Mouse (Mus musculus) hindbrain, embryonic 15.5 days (tissue): Measurements from ENCODE around the gene Pard3b. TPM values are rescaled to one million over a fixed set of nuclear protein-coding genes. Genes with fewer than 3 reads are reported as not detected.

Experiments
- ATAC-seq: fragments of 200-750 bp; cut with Nextera tagmentation; 2 replicates; pipeline ENCODE4 v1.8.0; 2017; ENCODE audit warnings: low read depth, moderate number of reproducible peaks, moderate TSS enrichment; ENCODE audit not compliant: low FRiP score
- H3K27ac ChIP-seq: fragments of 300-500 bp; sonication (generic); replicated peaks from 2 replicates; pipeline ENCODE4 v1.5.1; 2015; ENCODE audit warnings: mild to moderate bottlenecking, inconsistent platforms
- H3K27me3 ChIP-seq: fragments of 300-500 bp; sonication (generic); 2 replicates; pipeline ENCODE4 v1.6.1; 2015; ENCODE audit warnings: control low read depth, inconsistent platforms
- H3K36me3 ChIP-seq: fragments of 300-500 bp; sonication (generic); 2 replicates; pipeline ENCODE4 v1.6.1; 2015; ENCODE audit warnings: control low read depth, inconsistent platforms
- H3K4me1 ChIP-seq: fragments of 300-500 bp; sonication (generic); replicated peaks from 2 replicates; pipeline ENCODE4 v1.6.1; 2015; ENCODE audit warnings: control low read depth, inconsistent platforms
- H3K4me2 ChIP-seq: fragments of 300-500 bp; sonication (generic); 2 replicates; pipeline ENCODE4 v1.6.1; 2015; ENCODE audit warnings: moderate library complexity, mild to moderate bottlenecking, inconsistent platforms
- H3K4me3 ChIP-seq: fragments of 300-500 bp; sonication (generic); 2 replicates; pipeline ENCODE4 v1.5.1; 2015; ENCODE audit warnings: mild to moderate bottlenecking, inconsistent platforms
- H3K9ac ChIP-seq: fragments of 300-500 bp; sonication (generic); 2 replicates; pipeline ENCODE4 v1.6.1; 2015; ENCODE audit warnings: inconsistent platforms
- H3K9me3 ChIP-seq: fragments of 300-500 bp; sonication (generic); 2 replicates; pipeline ENCODE4 v1.6.1; 2016; ENCODE audit warnings: control low read depth, inconsistent platforms
- WGBS: fragments of 180-500 bp; shearing (Covaris S2); methylation state at CpG from one replicate; pipeline ENCODE4 v1.1.7; 2015; 5-methylcytosine and 5-hydroxymethylcytosine counted together
- polyA plus RNA-seq: library from polyadenylated mRNA; unstranded; fragments of >200 nt; fragmentation: Nextera tagmentation; extraction: Ambion mirVana; gene quantifications from 2 replicates; pipeline ENCODE4 v1.2.1, GENCODE M21; 2015

Pard3b gene
- polyA plus RNA-seq, 1 experiment from 2014 or later = 9.0 TPM

DNA sequence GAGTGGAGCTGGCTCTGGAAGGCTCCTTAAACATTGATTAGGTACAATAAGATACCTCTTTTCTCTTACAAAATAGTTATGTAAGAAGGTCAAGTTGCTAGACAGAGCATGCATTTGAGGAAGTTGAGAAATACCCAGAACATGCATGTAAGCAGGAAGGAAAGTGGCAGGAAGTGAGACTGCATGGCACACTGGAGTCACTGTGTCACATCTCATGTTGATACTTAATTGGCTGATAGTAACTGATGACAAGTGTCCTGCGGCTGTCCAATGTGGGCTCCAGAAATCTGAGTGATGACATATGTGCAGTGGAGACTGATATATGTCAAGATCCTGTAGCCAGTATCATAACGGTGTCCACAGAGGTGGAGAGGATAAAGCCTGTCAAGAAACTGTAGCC is 844.4 kb downstream of the Pard3b start:
- Histone ChIP-seq H3K27me3 (no peaks in the 10 kb centered on the region), H3K36me3 (no peaks in the 10 kb centered on the region), H3K4me3 (no peak overlapping the region), H3K4me2 (no peak overlapping the region), H3K9ac (no peak overlapping the region), H3K4me1 (no peaks in the 10 kb centered on the region), H3K9me3 (no peaks in the 10 kb centered on the region), H3K27ac (no peak overlapping the region)
- WGBS = 95% methylated on average over 2 of the region's 2 CpGs
- no peak for ATAC-seq

DNA sequence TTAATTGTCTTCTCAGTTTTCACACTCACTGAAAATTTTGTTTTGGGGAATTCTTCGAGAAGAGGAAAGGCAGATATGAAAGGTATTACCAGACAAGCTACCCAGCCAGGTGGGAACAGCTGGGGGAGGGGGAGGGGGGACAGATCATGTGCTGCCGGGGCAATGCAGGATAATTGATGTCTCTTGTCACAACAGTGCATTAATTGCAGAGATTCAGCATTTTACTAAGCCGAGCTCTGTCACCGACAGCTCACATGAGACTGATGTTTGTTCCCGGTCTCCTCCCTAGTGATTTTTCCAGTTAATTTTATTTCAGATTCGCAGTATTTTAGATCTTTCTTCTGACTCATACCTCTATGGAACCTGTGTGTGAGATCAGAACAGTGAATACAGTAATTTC is 850.2 kb downstream of the Pard3b start:
- Histone ChIP-seq H3K9ac (no peak overlapping the region), H3K4me3 (no peak overlapping the region), H3K27me3 (no peaks in the 10 kb centered on the region), H3K4me2 (no peak overlapping the region), H3K27ac (no peak overlapping the region), H3K9me3 (no peaks in the 10 kb centered on the region), H3K4me1 (no peaks in the 10 kb centered on the region), H3K36me3 (no peaks in the 10 kb centered on the region)
- no peak for ATAC-seq
- 36% methylated on average over 6 of the region's 6 CpGs for WGBS

DNA sequence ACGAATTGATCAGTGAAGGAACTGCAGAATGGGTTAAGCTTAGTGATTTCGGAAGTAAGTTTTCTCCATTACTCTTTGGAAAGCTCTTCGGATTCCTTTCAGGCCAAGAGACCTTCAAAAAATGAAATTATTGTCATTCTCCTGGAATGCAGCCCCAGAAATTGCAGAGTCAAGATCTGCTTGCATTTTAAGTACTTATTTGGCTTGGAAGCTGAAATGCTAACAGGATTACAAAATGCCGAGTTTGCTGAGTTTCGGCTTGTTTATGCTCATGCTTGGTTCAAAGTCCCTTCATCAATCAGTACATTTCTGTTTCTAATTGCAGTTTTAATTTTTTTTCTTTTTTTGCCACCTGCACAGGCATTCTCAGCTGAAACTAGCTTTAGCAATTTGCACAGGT is 860.5 kb downstream of the Pard3b start:
- no peaks in the 10 kb centered on the region for H3K36me3 ChIP-seq
- H3K4me3 ChIP-seq = no peak overlapping the region
- H3K27ac ChIP-seq = no peak overlapping the region
- WGBS = 81% methylated on average over 5 of the region's 5 CpGs
- no peaks in the 10 kb centered on the region for H3K27me3 ChIP-seq
- H3K4me1 ChIP-seq = no peaks in the 10 kb centered on the region
- ATAC-seq = no peak
- no peak overlapping the region for H3K4me2 ChIP-seq
- no peaks in the 10 kb centered on the region for H3K9me3 ChIP-seq
- H3K9ac ChIP-seq = no peak overlapping the region

DNA sequence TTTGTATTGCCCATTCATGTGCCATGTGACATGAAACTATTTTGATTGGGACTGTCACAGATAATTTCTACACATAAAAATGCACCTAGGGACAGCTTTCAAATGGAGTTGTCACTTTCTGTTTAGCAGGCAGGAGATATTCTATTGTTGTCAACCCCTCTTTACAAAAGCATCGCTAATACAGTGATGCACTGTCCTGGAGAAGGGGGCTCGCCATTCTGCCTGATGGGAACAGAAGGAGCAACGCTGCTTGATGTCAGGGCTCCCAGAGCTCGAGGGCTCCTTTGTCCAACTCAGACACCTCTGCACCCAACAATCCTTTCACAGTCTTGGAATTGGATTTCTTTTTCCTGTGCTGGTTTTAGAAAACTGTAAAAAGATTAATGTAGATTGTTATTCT is 871.9 kb downstream of the Pard3b start:
- WGBS = 60% methylated on average over 4 of the region's 4 CpGs
- ATAC-seq = no peak

DNA sequence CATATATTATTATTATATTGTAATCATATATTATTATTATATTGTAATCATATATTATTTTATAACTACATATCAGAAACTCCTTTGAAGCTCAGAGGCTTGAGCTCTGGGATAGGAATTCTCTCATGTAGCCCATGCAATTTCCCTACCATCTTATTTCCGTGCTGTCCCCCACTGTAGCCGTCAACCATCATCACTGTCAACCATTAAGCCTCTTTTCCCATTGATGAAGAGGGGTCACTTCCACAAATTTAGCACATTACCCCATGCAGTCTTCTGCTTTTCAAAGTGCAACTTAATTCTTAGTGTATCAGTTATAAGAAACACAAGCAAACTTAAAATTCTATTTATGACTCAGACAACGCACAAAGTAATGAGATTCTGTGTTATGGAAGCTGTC is 873.1 kb downstream of the Pard3b start:
- 78% methylated on average over 3 of the region's 3 CpGs for WGBS
- no peaks in the 10 kb centered on the region for H3K36me3 ChIP-seq

More for the DNA sequence above, 871.9 kb downstream of the Pard3b start:
- Histone ChIP-seq H3K27ac (no peak overlapping the region), H3K27me3 (no peaks in the 10 kb centered on the region), H3K4me2 (no peak overlapping the region), H3K9ac (no peak overlapping the region), H3K4me1 (no peaks in the 10 kb centered on the region), H3K4me3 (no peak overlapping the region), H3K9me3 (no peaks in the 10 kb centered on the region), H3K36me3 (no peaks in the 10 kb centered on the region)

DNA sequence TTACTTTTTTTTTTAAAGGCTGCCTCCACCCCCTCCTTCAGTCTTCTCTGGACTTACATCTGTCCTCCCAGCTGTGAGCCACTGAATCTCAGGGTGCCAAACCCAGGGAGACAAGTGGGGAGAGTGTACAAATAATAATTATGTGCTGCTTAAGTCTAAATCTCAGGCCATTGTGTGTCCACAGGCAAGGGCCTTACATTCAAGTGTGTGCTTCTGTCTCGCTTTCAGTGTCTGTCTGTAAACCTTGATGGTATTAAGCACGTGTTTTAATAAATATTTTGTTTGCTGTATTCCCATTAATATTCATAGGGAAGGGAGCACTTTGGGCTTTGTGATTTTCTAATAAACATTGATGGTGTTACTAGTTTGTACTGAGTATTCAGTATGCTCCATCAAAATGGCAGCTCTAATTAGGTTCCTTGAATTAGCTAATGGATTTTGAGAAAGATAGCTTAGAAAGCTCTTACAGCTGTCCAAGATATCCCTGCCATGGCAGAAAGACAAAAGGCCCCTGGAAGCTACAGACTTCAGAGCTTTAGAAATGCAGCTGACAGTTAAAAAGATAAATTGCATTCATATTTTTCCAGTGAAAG is 880.1 kb downstream of the Pard3b start:
- no peak for ATAC-seq
- H3K27me3 ChIP-seq = no peaks in the 10 kb centered on the region
- 59% methylated on average over 2 of the region's 2 CpGs for WGBS
- H3K4me2 ChIP-seq = no peak overlapping the region
- no peak overlapping the region for H3K4me3 ChIP-seq
- no peak overlapping the region for H3K9ac ChIP-seq
- no peak overlapping the region for H3K27ac ChIP-seq
- no peaks in the 10 kb centered on the region for H3K36me3 ChIP-seq
- no peaks in the 10 kb centered on the region for H3K9me3 ChIP-seq
- 0 out of 2 replicates have a peak, but pooled peaks cover 3% of the 10 kb centered on the region for H3K4me1 ChIP-seq

More for the DNA sequence above, 873.1 kb downstream of the Pard3b start:
- Histone ChIP-seq H3K4me3 (no peak overlapping the region), H3K4me1 (no peaks in the 10 kb centered on the region), H3K9me3 (no peaks in the 10 kb centered on the region), H3K9ac (no peak overlapping the region), H3K27me3 (no peaks in the 10 kb centered on the region), H3K4me2 (no peak overlapping the region), H3K27ac (no peak overlapping the region)
- ATAC-seq = no peak

DNA sequence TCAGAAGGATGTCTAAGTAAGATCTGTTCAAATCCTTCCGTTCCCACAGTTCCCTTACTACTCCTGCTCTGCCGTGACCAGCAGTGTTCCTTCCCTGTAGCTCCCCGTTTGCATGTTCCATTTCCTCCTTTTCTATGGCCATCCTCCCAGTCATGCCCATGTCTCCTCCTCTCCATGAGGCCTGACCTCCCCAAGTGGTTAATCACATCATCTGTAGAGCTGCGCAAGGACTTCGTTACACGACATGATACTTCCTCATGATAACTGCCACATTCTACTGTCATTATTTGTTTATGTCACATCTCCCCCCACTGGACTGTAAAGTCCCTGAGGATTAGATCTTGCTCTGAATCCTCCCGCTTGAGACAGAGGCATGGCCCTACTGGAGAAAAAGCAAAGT is 882.7 kb downstream of the Pard3b start:
- Histone ChIP-seq H3K4me3 (no peak overlapping the region), H3K36me3 (no peaks in the 10 kb centered on the region), H3K9ac (no peak overlapping the region), H3K4me2 (no peak overlapping the region), H3K4me1 (0 out of 2 replicates have a peak, but pooled peaks cover 3% of the 10 kb centered on the region), H3K27ac (no peak overlapping the region), H3K9me3 (no peaks in the 10 kb centered on the region), H3K27me3 (no peaks in the 10 kb centered on the region)
- no peak for ATAC-seq
- 82% methylated on average over 7 of the region's 7 CpGs for WGBS

DNA sequence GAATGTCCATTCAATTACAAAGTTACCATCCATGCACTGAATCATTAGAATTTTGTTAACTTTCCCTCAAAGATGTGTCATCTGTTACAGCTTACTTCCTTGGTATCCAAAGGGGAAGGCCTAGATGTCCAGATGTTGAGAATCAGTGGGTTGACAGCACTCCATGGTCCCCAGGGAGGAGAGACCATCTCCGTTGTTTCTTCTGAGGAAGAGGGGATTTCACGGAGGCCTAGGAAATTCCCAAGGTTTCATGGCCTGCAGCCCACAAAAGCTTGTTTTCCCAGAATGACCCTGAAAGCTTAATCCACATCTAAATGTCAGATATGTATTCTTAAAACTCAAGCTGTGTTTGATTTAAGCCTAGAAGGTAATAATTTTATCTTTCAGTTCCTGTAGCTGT is 884.1 kb downstream of the Pard3b start:
- no peak overlapping the region for H3K27ac ChIP-seq
- H3K9ac ChIP-seq = no peak overlapping the region
- ATAC-seq = no peak
- H3K36me3 ChIP-seq = no peaks in the 10 kb centered on the region
- 78% methylated on average over 2 of the region's 2 CpGs for WGBS
- H3K4me2 ChIP-seq = no peak overlapping the region
- H3K4me3 ChIP-seq = no peak overlapping the region
- H3K27me3 ChIP-seq = no peaks in the 10 kb centered on the region
- no peaks in the 10 kb centered on the region for H3K9me3 ChIP-seq
- H3K4me1 ChIP-seq = peaks cover 3% of the 10 kb centered on the region; the same call in 1 of the 2 replicates

DNA sequence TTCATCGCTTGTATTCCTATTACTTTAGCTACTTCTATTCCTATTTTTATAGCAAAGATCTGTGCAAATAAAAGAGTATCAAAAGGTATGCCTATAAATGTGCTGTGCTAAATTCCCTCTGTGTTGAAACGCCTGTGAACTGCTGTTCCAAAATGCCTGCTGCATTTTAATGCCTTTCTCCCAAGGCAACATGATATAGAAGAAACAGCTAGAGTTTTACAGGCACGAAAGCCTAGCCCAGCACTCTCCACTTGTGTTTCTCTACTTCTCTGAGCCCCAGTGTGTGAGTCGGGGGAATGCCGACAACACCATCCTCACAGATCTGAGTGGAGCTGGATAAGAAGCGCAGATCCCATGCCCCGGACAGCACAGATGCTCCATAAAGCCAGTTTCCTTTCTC is 889.2 kb downstream of the Pard3b start:
- no peaks in the 10 kb centered on the region for H3K27me3 ChIP-seq
- H3K36me3 ChIP-seq = no peaks in the 10 kb centered on the region
- H3K9ac ChIP-seq = no peak overlapping the region
- WGBS = 68% methylated on average over 7 of the region's 7 CpGs
- H3K27ac ChIP-seq = no peak overlapping the region
- no peaks in the 10 kb centered on the region; the same call in 1 of the 2 replicates for H3K4me1 ChIP-seq
- H3K9me3 ChIP-seq = no peaks in the 10 kb centered on the region
- no peak overlapping the region for H3K4me3 ChIP-seq
- H3K4me2 ChIP-seq = no peak overlapping the region
- no peak for ATAC-seq

DNA sequence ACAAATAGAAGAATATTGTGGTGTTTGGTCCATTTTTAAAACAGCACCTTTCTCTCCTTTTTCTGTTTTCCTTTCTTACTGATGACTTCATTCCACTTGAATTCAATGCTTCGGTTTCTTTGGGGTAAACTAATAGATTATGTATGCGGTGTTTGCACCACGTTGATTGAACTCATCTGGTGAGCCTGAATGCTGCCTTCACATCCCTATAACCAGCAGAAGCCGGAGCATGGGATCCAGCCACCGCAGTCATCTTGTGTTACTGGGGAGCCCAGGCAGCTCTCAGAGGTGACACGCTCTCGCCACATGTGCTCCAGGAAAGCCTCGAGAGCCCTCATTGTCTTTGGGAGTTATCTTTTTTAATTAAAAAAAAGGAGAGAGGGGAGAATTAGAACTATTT is 891.3 kb downstream of the Pard3b start:
- H3K9ac ChIP-seq = no peak overlapping the region
- WGBS = 60% methylated on average over 8 of the region's 8 CpGs
- ATAC-seq = no peak

DNA sequence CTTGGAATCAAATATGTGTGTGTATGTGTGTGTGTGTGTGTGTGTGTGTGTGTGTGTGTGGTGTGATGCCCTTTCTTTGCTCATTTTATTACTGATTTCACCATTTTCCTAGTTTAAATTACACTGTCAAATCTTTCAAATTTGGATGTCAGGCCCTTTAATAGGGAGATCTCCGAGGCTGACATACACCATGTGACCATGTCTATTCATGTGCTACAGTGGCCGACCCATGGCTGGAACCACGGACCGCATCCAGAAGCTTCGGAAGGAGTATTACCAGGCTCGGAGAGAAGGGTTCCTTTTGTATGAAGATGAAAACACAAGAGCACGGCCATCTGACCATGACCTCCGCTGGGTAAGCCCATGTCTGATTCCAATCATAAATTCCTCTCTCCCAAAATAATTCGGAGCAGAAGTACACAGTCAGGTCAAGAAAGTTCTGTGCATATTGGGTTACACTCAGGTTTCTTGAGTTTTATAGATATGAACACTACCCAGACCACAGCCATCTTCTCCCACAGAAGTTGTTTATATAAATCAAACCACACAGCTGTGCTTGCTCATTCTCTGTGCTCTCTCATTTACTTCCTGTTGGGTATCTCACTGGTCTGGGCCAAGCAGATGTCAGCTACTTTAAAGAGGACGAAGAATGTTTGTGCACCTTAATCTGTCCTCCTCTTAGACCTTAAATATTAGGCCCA is 894.0 kb downstream of the Pard3b start:
- no peak for ATAC-seq
- H3K27me3 ChIP-seq = no peaks in the 10 kb centered on the region
- no peak overlapping the region for H3K4me2 ChIP-seq
- no peaks in the 10 kb centered on the region for H3K36me3 ChIP-seq
- H3K27ac ChIP-seq = no peak overlapping the region
- H3K9me3 ChIP-seq = no peaks in the 10 kb centered on the region
- 88% methylated on average over 10 of the region's 10 CpGs for WGBS
- no peak overlapping the region for H3K4me3 ChIP-seq
- H3K9ac ChIP-seq = no peak overlapping the region
- H3K4me1 ChIP-seq = no peaks in the 10 kb centered on the region; the same call in 1 of the 2 replicates

More for the DNA sequence above, 891.3 kb downstream of the Pard3b start:
- Histone ChIP-seq H3K4me3 (no peak overlapping the region), H3K36me3 (no peaks in the 10 kb centered on the region), H3K27me3 (no peaks in the 10 kb centered on the region), H3K4me2 (no peak overlapping the region), H3K4me1 (no peaks in the 10 kb centered on the region; the same call in 1 of the 2 replicates), H3K27ac (no peak overlapping the region), H3K9me3 (no peaks in the 10 kb centered on the region)

DNA sequence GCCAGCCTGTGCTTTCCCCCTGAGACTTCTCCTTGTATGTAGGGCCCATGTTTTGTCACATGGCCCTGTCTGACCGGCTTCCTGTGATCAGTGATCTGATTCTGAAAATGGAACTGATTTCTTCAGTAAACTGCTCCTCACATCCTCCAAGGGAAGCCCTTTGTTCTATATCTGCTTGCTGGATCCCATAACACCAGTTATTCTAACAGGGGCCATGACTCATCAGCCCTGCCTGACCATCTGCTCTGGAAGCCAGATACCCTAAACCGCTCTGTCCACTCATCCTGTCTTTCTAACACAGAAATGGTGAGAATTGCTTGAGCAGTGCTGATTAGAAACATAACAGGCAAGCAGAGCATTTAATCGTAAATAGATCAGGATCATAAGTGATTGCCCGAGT is 910.3 kb downstream of the Pard3b start:
- no peak overlapping the region for H3K4me2 ChIP-seq
- no peaks in the 10 kb centered on the region for H3K9me3 ChIP-seq
- H3K36me3 ChIP-seq = no peaks in the 10 kb centered on the region
- no peaks in the 10 kb centered on the region for H3K27me3 ChIP-seq
- no peak overlapping the region for H3K4me3 ChIP-seq
- WGBS = 95% methylated on average over 4 of the region's 4 CpGs
- no peak for ATAC-seq
- no peak overlapping the region for H3K27ac ChIP-seq
- no peak overlapping the region for H3K9ac ChIP-seq
- no peaks in the 10 kb centered on the region for H3K4me1 ChIP-seq
